13 mouse cellular contexts compared by ENCODE assay signal in the genomic region with DNA sequence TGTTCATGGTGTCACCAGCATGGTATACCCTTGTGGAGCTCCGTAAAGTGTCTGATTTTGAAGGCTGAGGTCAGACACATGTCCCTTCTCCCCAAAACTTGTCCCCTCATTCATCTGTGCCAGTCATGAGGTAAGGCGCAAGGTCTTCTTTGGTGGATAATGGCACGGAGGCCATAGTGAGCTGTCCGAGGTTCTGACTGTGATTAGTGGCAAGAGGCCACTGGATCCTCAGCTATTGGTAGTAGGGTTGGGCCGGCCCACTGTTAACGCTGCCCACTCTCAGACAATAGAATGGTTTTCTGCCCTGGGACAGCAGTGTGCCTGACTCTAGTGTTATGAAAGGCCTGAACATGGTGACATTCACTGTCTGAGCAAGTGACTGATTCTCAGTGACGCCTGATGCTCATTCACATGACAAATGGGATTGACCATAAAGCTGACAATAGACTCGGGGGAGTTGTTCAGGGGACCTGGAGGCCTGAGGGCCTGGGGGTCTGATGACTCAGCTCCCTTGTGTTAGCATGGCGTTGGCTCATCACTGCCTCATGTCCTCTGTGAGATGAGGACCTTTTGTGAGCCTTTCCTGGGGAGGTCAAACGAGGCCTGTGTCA.
DNase-seq lines count a peak whose midpoint lies in the region; ATAC-seq lines count a peak whose summit lies in the region.
"Had no signal": no experiment of that assay in that cellular context is flagged by ENCODE, and none has a peak within 500 bp of the region (broad histone marks: within the 10 kb centered on the region; RNA-seq: fewer than 3 reads in every experiment).

No protein-coding gene starts in this region.

- peak overlapping the region; percentile 15; the same call in 1 of the 2 replicates for H3K4me2 ChIP-seq in hindbrain, embryonic 11.5 days (replicated peaks; ENCODE audit: low read depth, low read length)
- H3K4me2 ChIP-seq in hindbrain, embryonic 16.5 days (ENCODE audit: low read length) = no peak overlapping the region
- no peak overlapping the region for H3K4me2 ChIP-seq in embryonic facial prominence, embryonic 14.5 days (ENCODE audit: low read depth, low read length)

- no peak overlapping the region for H3K4me3 ChIP-seq in hindbrain, embryonic 11.5 days (ENCODE audit: low read depth, low read length)
- no peak overlapping the region for H3K4me3 ChIP-seq in hindbrain, embryonic 16.5 days (ENCODE audit: low read length)
- no peak overlapping the region for H3K4me3 ChIP-seq in embryonic facial prominence, embryonic 14.5 days (ENCODE audit: low read depth, low read length)

- 0 out of 2 replicates have a peak, but pooled peaks have one; percentile 8 for ATAC-seq in hindbrain, embryonic 11.5 days (ENCODE audit: low FRiP score)
- ATAC-seq in hindbrain, embryonic 16.5 days = no peak
- no peak for ATAC-seq in embryonic facial prominence, embryonic 14.5 days (ENCODE audit: low read depth)
- ATAC-seq: intestine, postnatal 0 days; midbrain, embryonic 16.5 days had no signal

- H3K36me3 ChIP-seq in hindbrain, embryonic 11.5 days (ENCODE audit: control insufficient read depth, insufficient read depth, low read length) = no peaks in the 10 kb centered on the region
- H3K36me3 ChIP-seq in hindbrain, embryonic 16.5 days (ENCODE audit: control insufficient read depth, insufficient read depth, low read length) = no peaks in the 10 kb centered on the region
- H3K36me3 ChIP-seq in embryonic facial prominence, embryonic 14.5 days (ENCODE audit: control insufficient read depth, insufficient read depth, low read length) = no peaks in the 10 kb centered on the region

- 18% methylated on average over 10 of the region's 10 CpGs for WGBS in hindbrain, embryonic 11.5 days
- WGBS in hindbrain, embryonic 16.5 days = 27% methylated on average over 10 of the region's 10 CpGs
- WGBS in embryonic facial prominence, embryonic 14.5 days = 33% methylated on average over 10 of the region's 10 CpGs

- H3K9me3 ChIP-seq in hindbrain, embryonic 11.5 days (ENCODE audit: control insufficient read depth, low read length) = no peaks in the 10 kb centered on the region
- H3K9me3 ChIP-seq in hindbrain, embryonic 16.5 days (ENCODE audit: control insufficient read depth, low read length) = no peaks in the 10 kb centered on the region
- no peaks in the 10 kb centered on the region for H3K9me3 ChIP-seq in embryonic facial prominence, embryonic 14.5 days (ENCODE audit: control insufficient read depth, low read length)

- H3K4me1 ChIP-seq in hindbrain, embryonic 11.5 days (replicated peaks; ENCODE audit: control insufficient read depth, insufficient read depth, low read length) = peaks cover 6% of the 10 kb centered on the region
- peaks cover 5% of the 10 kb centered on the region for H3K4me1 ChIP-seq in hindbrain, embryonic 16.5 days (ENCODE audit: control insufficient read depth, insufficient read depth, low read depth, low read length)
- no peaks in the 10 kb centered on the region for H3K4me1 ChIP-seq in embryonic facial prominence, embryonic 14.5 days (ENCODE audit: control insufficient read depth, insufficient read depth, low read length)

- peak overlapping the region; percentile 83 for H3K27ac ChIP-seq in hindbrain, embryonic 11.5 days (ENCODE audit: low read depth, low read length)
- no peak overlapping the region for H3K27ac ChIP-seq in hindbrain, embryonic 16.5 days (ENCODE audit: low read depth, low read length)
- H3K27ac ChIP-seq in embryonic facial prominence, embryonic 14.5 days (replicated peaks; ENCODE audit: low read depth, low read length) = no peak overlapping the region

- peak; percentile 64 for DNase-seq in hindbrain, embryonic 11.5 days (ENCODE audit: low spot score)
- DNase-seq in ovary, postnatal 36 days (ENCODE audit: low spot score) = peak; percentile 6
- DNase-seq in ovary, postnatal 10 days (ENCODE audit: low spot score) = no peak
- peak; percentile 20 for DNase-seq in embryonic facial prominence, embryonic 14.5 days (ENCODE audit: low spot score)
- DNase-seq in spleen, postnatal 14 days (ENCODE audit: low spot score in 2 of 2) = no peak
- DNase-seq in left cerebral cortex, adult 11 months (ENCODE audit: low spot score) = no peak
- DNase-seq in right cerebral cortex, postnatal 25 days = no peak
- DNase-seq: cerebellum, adult 9-10 months; gastrocnemius, postnatal 36 days; lung, adult 2 months had no signal

- H3K9ac ChIP-seq in hindbrain, embryonic 11.5 days (ENCODE audit: low read depth, low read length) = no peak overlapping the region
- H3K9ac ChIP-seq in hindbrain, embryonic 16.5 days (ENCODE audit: low read depth, low read length) = no peak overlapping the region
- no peak overlapping the region for H3K9ac ChIP-seq in embryonic facial prominence, embryonic 14.5 days (ENCODE audit: low read depth, low read length)

- H3K27me3 ChIP-seq in hindbrain, embryonic 11.5 days (ENCODE audit: control insufficient read depth, insufficient read depth, low read length) = no peaks in the 10 kb centered on the region
- no peaks in the 10 kb centered on the region for H3K27me3 ChIP-seq in hindbrain, embryonic 16.5 days (replicated peaks; ENCODE audit: control insufficient read depth, insufficient read depth, low read length)
- H3K27me3 ChIP-seq in embryonic facial prominence, embryonic 14.5 days (replicated peaks; ENCODE audit: control insufficient read depth, insufficient read depth, low read length) = no peaks in the 10 kb centered on the region

Comparison
In these comparisons a context has a peak if more than half of its experiments do, and no peak if none do; other contexts are left out.
1. DNase-seq: peak in hindbrain, embryonic 11.5 days (single experiment), ovary, postnatal 36 days (single experiment) and embryonic facial prominence, embryonic 14.5 days (single experiment); none in ovary, postnatal 10 days (single experiment), spleen, postnatal 14 days (0 of 2), left cerebral cortex, adult 11 months (single experiment) and right cerebral cortex, postnatal 25 days (single experiment).